Mouse (Mus musculus) cerebellum, adult 8-10 months (tissue): ENCODE data around the gene D430019H16Rik.

Source experiments
- DNase-seq: peaks from one replicate; pipeline ENCODE4 v3.0.0; 2022

The D430019H16Rik gene

DNA sequence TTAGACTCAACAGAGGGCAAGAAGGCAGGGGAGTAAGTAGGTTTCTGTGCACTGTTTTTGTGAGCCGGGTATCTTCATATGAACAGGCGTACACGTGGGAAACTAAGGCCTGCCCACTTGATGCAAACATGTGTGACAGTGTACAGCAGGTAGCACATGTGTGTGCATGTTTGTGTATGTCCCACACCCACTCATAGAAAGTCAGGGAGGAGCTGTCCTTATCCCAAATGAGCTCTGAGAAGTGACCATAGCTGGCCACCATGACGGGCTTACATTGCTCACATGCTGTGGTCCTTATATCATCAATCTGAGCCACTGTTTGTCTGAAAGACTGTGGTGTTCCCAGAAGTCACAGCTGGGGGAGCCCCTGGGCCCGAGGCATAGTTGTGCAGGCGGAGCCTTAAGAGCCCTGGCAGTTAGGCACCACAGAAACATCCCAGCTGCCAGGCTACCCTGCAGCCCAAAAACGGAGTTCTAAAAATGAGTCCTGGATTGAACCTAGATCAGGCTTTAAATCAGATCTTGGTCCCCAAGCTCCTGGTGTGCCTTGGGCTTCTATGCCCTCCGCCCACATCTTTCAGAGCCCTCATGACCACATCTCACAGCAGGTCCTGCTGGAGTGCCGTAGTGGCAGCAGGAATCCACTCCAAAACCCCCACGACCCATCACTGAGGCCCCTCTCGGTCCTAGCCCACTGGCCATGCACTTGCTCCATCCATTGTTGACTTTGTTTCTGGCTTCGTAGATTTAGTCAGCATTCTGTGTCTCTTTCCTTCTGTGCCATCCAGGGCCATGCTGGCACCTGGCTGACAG, 88.1 kb downstream of the D430019H16Rik start:
- no peak for DNase-seq

DNA sequence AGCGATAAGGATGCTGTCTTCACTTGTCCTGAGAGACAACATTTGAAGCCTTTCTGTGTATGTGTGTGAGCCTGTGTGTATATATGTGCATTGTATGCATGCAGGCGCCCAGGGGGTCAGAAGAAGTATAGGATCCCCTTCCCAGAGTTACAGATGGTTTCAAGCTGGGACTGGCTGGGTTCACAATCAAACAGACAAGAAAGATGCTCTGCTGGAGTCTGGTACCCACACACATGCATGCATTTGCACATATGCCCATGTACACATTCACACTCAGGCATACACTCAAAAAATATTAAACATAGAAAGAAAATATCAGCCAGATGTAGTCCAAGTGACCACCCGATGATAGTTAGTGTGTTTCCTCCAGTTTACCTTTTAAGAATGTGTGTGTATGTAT, 88.9 kb downstream of the D430019H16Rik start:
- no peak for DNase-seq
